Mouse (Mus musculus) CD4-positive helper T cell, adult 2 months (primary cell): ENCODE results near the gene Mllt6.
"Not testable (repeated sequence)": the region's sequence is repeated elsewhere in the genome, so short reads cannot be mapped to it uniquely, and the experiment has no call there.

Source experiments
- DNase-seq: peaks from one replicate; pipeline ENCODE4 v3.0.0-alpha.2; 2012; ENCODE audit warnings: low read depth, missing footprints, low spot score

Mllt6 gene

DNA sequence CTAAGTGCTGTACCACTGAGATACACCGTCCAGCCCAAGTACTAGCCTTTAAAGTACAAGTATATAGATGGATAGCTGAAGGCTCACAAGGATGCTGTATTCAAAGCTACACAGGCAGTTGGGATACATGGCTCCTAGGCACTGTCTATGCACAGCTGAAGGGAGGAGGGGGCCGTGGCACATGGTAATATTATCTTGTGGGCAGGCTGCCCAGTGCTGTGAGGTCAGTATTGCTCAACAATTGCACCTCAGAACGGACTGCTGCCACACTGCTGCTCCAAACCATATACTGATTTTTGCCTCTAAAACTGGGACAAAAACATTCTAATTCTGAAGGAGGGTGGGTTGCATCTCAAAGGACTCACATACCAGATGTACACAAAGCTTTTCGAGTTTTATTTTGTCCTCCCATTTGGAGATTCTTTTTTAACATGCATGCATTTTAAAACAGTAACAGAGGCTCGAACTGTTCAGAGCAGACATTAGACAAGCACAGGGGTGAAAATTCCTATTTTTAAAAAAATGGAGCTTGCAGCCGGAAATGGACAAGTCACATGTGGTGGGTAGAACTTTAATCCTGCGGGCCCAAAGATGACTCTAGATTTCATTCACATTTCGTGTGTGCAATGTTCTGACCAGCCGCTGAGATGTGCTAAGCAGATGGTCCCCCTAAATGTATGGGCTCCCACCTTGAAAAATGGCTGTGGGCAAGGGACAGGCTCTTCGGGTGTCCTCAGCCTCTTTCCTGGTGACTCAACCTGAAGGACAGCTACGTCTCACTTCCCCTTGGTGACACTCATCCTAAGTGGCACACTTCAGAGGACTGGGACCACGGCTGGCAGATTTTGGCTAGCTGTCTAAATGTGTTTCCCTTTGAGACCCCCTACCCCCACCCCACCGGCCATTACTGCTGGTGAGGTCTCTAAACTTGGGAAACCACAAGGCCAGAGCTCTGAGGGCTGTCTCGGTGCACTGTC lies 51.9 kb downstream of the Mllt6 start:
- no peak for DNase-seq

DNA sequence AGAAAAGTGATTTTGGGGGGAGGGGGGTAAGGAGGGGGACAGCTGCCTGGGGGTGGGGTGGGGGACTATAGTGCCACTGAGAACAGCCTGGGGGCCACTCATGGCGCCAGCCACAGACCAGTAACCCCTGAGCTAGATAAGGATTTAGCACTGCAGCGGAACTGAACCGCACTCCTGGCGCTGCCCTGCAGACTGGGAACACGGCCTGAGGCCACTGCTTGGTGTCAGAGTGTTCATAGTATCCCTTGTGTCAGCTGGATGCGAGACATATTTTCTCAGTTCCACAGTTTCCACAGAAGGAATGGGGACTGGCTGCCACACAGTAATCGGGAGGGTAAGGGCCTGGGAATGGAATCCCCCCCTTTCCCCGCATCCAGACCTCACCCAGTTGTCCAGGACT lies 52.8 kb downstream of the Mllt6 start:
- no peak for DNase-seq

DNA sequence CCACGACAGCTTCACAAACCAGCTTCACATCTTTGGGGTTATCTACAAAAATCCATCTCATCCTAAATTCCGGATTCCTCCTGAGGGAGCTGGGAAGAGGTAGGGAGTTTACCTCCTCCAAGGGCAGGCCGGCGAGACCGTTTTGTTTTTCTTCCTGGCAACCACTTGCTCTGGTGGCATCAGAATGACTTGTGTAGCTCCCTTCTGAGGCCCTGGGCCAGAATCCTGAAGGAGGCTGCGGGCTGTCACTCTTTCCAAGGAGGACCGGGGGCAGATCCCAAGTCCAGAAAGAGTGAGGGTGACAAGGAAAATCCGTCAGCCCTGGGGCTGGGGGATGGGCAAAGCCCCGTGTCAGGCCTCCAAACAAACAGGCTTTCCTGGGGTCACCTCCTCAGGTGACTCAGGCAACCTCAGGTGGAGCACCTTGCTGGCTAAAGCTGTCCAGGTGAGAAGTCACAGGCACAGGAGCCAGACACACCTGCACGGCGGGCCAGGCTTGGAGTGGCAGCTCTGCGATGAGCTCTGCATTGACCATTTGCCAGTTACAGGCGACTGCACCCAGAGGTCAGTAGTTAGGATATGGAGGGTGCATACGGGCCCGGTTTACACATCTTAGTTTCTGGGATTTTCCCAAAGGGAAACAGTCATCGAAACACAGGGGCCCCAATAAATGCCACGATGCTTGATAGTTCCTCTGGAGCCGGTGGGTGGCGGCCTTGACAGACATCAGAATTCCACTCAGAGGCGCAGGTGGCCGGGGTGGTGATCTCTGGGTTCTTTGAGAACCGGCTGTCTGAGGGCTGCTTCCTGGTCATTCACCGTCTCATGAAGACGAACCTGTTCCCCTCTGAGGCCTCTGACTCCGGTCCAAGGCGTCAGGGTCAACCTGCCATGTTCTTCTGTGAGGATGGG lies 54.4 kb downstream of the Mllt6 start:
- no peak for DNase-seq

DNA sequence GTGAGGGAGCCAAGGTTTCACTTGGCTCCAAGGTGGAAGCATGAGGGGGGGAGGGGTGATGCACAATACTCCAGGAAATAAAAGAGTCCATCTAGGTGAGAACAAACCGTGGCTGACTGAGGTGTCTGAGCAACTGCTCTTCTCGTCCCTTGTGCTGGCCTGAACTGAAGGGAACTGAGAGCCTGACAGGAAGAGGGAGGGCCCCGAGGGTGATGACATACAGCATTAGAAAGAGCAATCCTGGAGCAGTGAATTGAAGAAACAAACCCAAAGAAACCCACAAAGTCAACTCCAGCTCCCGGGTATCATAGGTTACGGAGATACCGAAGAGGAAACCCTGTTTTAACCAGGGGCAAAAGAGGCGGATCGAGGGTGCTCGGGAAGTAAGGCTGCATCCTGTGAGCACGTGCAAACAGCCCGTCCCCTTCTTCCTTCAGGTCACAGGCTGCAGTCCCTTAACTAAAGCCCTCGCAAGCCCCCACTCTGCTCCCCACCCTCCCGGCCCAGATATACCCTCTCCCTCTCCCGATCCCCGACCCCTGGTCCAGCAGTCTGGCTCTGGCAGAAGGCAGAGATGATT lies 55.2 kb downstream of the Mllt6 start:
- DNase-seq, result peak; percentile 48

DNA sequence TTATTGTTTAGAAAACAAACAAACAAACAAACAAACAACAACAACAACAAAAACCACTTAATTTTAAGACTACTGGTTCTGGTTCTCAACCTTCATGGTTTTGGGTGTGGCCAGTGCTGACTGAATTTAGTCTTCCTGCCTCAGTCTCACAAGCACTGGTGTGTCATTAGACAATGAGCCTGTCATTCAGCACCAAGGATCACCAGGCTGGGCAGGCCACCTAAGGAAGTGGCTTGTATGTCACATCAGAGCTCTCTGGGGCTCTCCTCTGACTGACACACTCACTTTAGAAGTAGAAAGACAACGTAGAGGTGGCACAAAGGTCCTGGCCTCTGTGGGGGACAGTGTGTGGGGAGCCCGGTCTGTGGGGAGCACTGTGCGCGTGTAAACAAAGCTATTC lies 55.8 kb downstream of the Mllt6 start:
- DNase-seq, result peak; percentile 58

DNA sequence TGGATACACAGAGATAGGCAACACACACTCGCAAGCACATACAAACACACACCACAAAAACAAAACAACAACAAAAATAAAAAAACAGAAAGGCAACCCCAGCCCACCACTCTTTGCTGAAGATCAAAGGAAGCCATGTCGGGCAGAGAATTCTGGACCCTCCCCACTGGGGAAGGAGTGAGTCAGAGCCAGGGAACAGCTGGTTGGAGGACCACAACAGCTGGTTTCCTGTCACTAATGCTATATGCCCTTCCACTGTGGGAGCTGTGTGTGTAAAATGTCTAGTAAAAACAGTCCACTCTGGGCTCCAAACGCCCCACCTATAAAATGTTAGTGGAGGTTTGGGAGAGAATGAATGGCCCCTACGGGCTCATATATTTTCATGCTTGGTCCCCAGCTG lies 58.1 kb downstream of the Mllt6 start:
- DNase-seq, result no peak

DNA sequence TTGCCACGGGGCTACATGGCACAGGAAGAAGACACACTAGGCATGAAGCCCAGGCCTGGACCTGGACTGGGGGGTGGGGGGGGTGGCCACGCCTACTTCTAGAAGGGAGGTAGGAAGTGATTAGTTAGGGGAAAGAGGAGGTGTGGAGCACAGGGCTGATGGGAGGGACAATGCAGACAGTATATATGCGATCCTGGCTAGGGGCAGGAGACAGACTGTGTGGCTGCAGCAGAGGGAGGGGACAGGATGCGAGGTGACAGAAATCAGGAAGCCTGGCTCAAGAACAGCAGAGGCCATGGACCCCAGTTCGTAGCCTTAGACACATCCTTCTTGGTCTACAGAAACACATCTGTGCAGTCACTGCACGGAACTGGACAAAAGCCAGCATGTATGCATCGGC lies 60.5 kb downstream of the Mllt6 start:
- DNase-seq, result no peak

DNA sequence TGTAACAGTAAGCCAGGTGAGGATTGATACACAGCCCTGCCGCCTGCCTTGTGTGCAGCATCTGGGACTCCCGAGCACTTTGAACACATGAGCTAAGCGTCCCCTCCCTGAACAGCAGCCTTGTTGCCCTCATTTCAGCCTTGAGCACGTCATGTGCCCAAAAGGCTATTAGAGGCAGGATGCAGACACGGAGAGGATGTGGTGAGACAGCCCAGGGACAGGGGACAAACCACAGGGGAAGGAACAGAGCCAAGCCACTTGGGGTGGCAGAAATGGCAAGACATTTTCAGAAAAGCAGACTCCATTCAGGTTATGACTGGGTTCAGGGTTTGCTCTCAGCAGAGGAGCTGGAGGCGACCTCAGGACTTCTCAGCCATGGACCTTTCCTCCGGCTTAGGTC lies 65.1 kb downstream of the Mllt6 start:
- peak; percentile 86 for DNase-seq

DNA sequence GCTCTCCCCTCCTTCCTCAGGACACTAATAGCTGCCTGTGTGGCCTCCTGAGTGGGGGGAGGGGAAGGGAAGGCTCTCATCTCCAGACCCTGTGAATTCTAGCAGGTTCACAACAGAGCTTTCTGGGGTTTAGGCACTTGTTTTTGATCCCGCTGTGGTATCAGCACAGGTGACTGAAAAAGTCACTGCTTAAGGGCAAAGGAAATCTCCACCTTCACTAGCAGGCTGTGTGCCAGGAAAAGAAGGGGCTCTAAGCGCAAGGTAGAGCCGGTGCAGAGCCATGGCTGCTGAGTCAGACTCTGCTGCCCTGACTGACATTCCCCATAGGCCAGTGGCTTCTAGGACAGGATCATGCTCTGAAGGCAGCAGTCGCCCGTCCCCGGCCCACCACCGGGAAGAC lies 65.5 kb downstream of the Mllt6 start:
- DNase-seq, result no peak

DNA sequence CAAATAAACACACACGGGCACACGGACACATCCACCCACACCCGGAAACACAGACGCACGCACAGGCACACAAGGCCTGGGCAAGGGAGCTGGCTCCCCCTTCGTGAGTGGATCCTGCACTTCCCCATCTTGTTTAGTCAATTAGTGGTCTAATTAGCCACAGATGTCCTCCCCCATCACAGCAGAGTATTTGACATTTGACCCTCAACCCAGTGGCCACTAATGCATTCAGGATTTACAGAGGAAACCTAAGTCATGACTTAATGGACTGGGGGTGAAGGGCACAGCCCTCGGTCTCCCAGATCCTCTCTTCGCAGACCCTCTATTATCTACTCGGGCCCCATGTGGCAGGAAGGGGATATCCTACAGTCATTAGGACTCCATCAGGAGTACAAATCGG lies 70.5 kb downstream of the Mllt6 start:
- DNase-seq, result no peak

DNA sequence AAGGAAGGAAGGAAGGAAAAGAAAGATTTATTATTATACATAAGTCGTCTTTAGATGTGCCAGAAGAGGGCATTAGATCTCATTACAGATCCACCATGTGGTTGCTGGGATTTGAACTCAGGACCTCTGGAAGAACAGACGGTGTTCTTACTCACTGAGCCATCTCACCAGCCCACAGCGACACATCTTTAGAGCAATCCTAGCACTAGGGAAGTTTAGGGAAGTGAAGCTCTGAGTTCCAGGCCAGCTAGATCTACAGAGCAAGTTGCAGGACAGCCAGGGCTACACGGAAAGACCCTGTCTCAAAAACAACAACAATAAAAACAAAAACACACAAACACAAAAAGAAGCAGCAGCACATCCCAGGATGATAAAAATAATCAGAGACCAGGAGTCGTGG lies 71.6 kb downstream of the Mllt6 start:
- not testable (repeated sequence) for DNase-seq
